Mouse (Mus musculus): ENCODE measurements around the gene Fam219b. TPM values are rescaled to one million over a fixed set of nuclear protein-coding genes. Genes with fewer than 3 reads are reported as not detected.

Fam219b gene
- 25.2 and 26.6 TPM in 2 replicates for polyA plus RNA-seq (2015; fragmentation: Nextera tagmentation; extraction: Ambion mirVana)

GRCm38 (mm10) chr9:57537044-57537727 lies at the start of gene Fam219b:
TSS of gene Fam219b (plus strand) at chr9:57537528.
- WGBS, result under 1% methylated on average over 45 of the region's 45 CpGs
- Histone ChIP-seq H3K27ac (ENCODE audit: low read length) (peak within 1 kb of the TSS; percentile 87), H3K9ac (replicated peaks; ENCODE audit: low read depth, low read length) (peak within 1 kb of the TSS; percentile 92), H3K4me3 (replicated peaks; ENCODE audit: low read length) (peak within 1 kb of the TSS; percentile 78), H3K4me1 (replicated peaks; ENCODE audit: control insufficient read depth, insufficient read depth, low read length) (peaks cover 20% of the 10 kb centered on the region), H3K4me2 (ENCODE audit: low read length) (peak within 1 kb of the TSS; percentile 84), H3K27me3 (replicated peaks; ENCODE audit: control insufficient read depth, insufficient read depth, low read length) (no peaks in the 10 kb centered on the region), H3K9me3 (ENCODE audit: control insufficient read depth, low read length) (no peaks in the 10 kb centered on the region), H3K36me3 (ENCODE audit: control insufficient read depth, insufficient read depth) (peaks cover 17% of the 10 kb centered on the region)
- peak; percentile 89 for ATAC-seq

GRCm38 (mm10) chr9:57487807-57488206 lies 49.5 kb upstream of the Fam219b start:
- Histone ChIP-seq H3K9ac (replicated peaks; ENCODE audit: low read depth, low read length) (no peak overlapping the region), H3K9me3 (ENCODE audit: control insufficient read depth, low read length) (no peaks in the 10 kb centered on the region), H3K27me3 (replicated peaks; ENCODE audit: control insufficient read depth, insufficient read depth, low read length) (peaks cover 7% of the 10 kb centered on the region; the same call in 1 of the 2 replicates), H3K4me3 (replicated peaks; ENCODE audit: low read length) (no peak overlapping the region), H3K4me2 (ENCODE audit: low read length) (no peak overlapping the region), H3K27ac (ENCODE audit: low read length) (no peak overlapping the region), H3K36me3 (ENCODE audit: control insufficient read depth, insufficient read depth) (no peaks in the 10 kb centered on the region), H3K4me1 (replicated peaks; ENCODE audit: control insufficient read depth, insufficient read depth, low read length) (0 out of 2 replicates have a peak, but pooled peaks cover 2% of the 10 kb centered on the region)
- 70% methylated on average over 7 of the region's 7 CpGs for WGBS
- ATAC-seq, result no peak

- Histone ChIP-seq H3K4me3 (replicated peaks; ENCODE audit: low read length) (no peak overlapping the region), H3K9ac (replicated peaks; ENCODE audit: low read depth, low read length) (no peak overlapping the region), H3K4me2 (ENCODE audit: low read length) (no peak overlapping the region), H3K9me3 (ENCODE audit: control insufficient read depth, low read length) (no peaks in the 10 kb centered on the region), H3K27me3 (replicated peaks; ENCODE audit: control insufficient read depth, insufficient read depth, low read length) (no peaks in the 10 kb centered on the region), H3K27ac (ENCODE audit: low read length) (no peak overlapping the region), H3K4me1 (replicated peaks; ENCODE audit: control insufficient read depth, insufficient read depth, low read length) (peaks cover 8% of the 10 kb centered on the region), H3K36me3 (ENCODE audit: control insufficient read depth, insufficient read depth) (no peaks in the 10 kb centered on the region)
- WGBS, result 93% methylated on average over 2 of the region's 2 CpGs
- ATAC-seq, result no peak
Observed at GRCm38 (mm10) chr9:57493532-57493931, 43.8 kb upstream of the Fam219b start.

- no peaks in the 10 kb centered on the region for H3K27me3 ChIP-seq (replicated peaks; ENCODE audit: control insufficient read depth, insufficient read depth, low read length)
- H3K4me3 ChIP-seq (replicated peaks; ENCODE audit: low read length), result no peak overlapping the region
- H3K9me3 ChIP-seq (ENCODE audit: control insufficient read depth, low read length), result no peaks in the 10 kb centered on the region
- ATAC-seq, result no peak
- H3K9ac ChIP-seq (replicated peaks; ENCODE audit: low read depth, low read length), result no peak overlapping the region
- no peak overlapping the region for H3K4me2 ChIP-seq (ENCODE audit: low read length)
- H3K27ac ChIP-seq (ENCODE audit: low read length), result no peak overlapping the region
- no peaks in the 10 kb centered on the region for H3K36me3 ChIP-seq (ENCODE audit: control insufficient read depth, insufficient read depth)
- peaks cover 9% of the 10 kb centered on the region for H3K4me1 ChIP-seq (replicated peaks; ENCODE audit: control insufficient read depth, insufficient read depth, low read length)
Observed at GRCm38 (mm10) chr9:57494970-57495369, 42.4 kb upstream of the Fam219b start.

GRCm38 (mm10) chr9:57497236-57497635 lies 40.1 kb upstream of the Fam219b start:
- Histone ChIP-seq H3K9me3 (ENCODE audit: control insufficient read depth, low read length) (no peaks in the 10 kb centered on the region), H3K4me1 (replicated peaks; ENCODE audit: control insufficient read depth, insufficient read depth, low read length) (peaks cover 31% of the 10 kb centered on the region), H3K9ac (replicated peaks; ENCODE audit: low read depth, low read length) (no peak overlapping the region), H3K4me2 (ENCODE audit: low read length) (no peak overlapping the region), H3K36me3 (ENCODE audit: control insufficient read depth, insufficient read depth) (no peaks in the 10 kb centered on the region), H3K4me3 (replicated peaks; ENCODE audit: low read length) (no peak overlapping the region), H3K27ac (ENCODE audit: low read length) (no peak overlapping the region), H3K27me3 (replicated peaks; ENCODE audit: control insufficient read depth, insufficient read depth, low read length) (no peaks in the 10 kb centered on the region)
- no peak for ATAC-seq
- 69% methylated on average over 5 of the region's 5 CpGs for WGBS

- Histone ChIP-seq H3K9ac (replicated peaks; ENCODE audit: low read depth, low read length) (no peak overlapping the region), H3K9me3 (ENCODE audit: control insufficient read depth, low read length) (no peaks in the 10 kb centered on the region), H3K4me2 (ENCODE audit: low read length) (0 out of 2 replicates have a peak overlapping the region, but pooled peaks have one; percentile 25), H3K27ac (ENCODE audit: low read length) (peak overlapping the region; percentile 82), H3K27me3 (replicated peaks; ENCODE audit: control insufficient read depth, insufficient read depth, low read length) (peaks cover 1% of the 10 kb centered on the region; the same call in 1 of the 2 replicates), H3K36me3 (ENCODE audit: control insufficient read depth, insufficient read depth) (no peaks in the 10 kb centered on the region), H3K4me1 (replicated peaks; ENCODE audit: control insufficient read depth, insufficient read depth, low read length) (peaks cover 44% of the 10 kb centered on the region), H3K4me3 (replicated peaks; ENCODE audit: low read length) (no peak overlapping the region)
- ATAC-seq, result no peak
- 27% methylated on average over 7 of the region's 7 CpGs for WGBS
Observed at GRCm38 (mm10) chr9:57498536-57498935, 38.8 kb upstream of the Fam219b start.

- Histone ChIP-seq H3K4me1 (replicated peaks; ENCODE audit: control insufficient read depth, insufficient read depth, low read length) (peaks cover 65% of the 10 kb centered on the region), H3K4me3 (replicated peaks; ENCODE audit: low read length) (peak overlapping the region; percentile 37), H3K9me3 (ENCODE audit: control insufficient read depth, low read length) (no peaks in the 10 kb centered on the region), H3K4me2 (ENCODE audit: low read length) (peak overlapping the region; percentile 72), H3K27ac (ENCODE audit: low read length) (peak overlapping the region; percentile 94), H3K9ac (replicated peaks; ENCODE audit: low read depth, low read length) (peak overlapping the region; percentile 49), H3K27me3 (replicated peaks; ENCODE audit: control insufficient read depth, insufficient read depth, low read length) (peaks cover 16% of the 10 kb centered on the region), H3K36me3 (ENCODE audit: control insufficient read depth, insufficient read depth) (no peaks in the 10 kb centered on the region)
- ATAC-seq, result peak; percentile 6; the same call in 1 of the 2 replicates
- 1% methylated on average over 13 of the region's 13 CpGs for WGBS
Observed at GRCm38 (mm10) chr9:57501452-57501851, 35.9 kb upstream of the Fam219b start.

GRCm38 (mm10) chr9:57501861-57502260 lies 35.5 kb upstream of the Fam219b start:
- Histone ChIP-seq H3K9ac (replicated peaks; ENCODE audit: low read depth, low read length) (peak overlapping the region; percentile 49), H3K9me3 (ENCODE audit: control insufficient read depth, low read length) (no peaks in the 10 kb centered on the region), H3K27ac (ENCODE audit: low read length) (peak overlapping the region; percentile 94), H3K36me3 (ENCODE audit: control insufficient read depth, insufficient read depth) (no peaks in the 10 kb centered on the region), H3K4me2 (ENCODE audit: low read length) (peak overlapping the region; percentile 72), H3K4me1 (replicated peaks; ENCODE audit: control insufficient read depth, insufficient read depth, low read length) (peaks cover 65% of the 10 kb centered on the region), H3K4me3 (replicated peaks; ENCODE audit: low read length) (peak overlapping the region; percentile 37), H3K27me3 (replicated peaks; ENCODE audit: control insufficient read depth, insufficient read depth, low read length) (peaks cover 16% of the 10 kb centered on the region)
- ATAC-seq, result peak; percentile 89
- WGBS, result under 1% methylated on average over 20 of the region's 20 CpGs

GRCm38 (mm10) chr9:57502911-57503621 lies 34.3 kb upstream of the Fam219b start:
- Histone ChIP-seq H3K9ac (replicated peaks; ENCODE audit: low read depth, low read length) (peak overlapping the region; percentile 56), H3K9me3 (ENCODE audit: control insufficient read depth, low read length) (no peaks in the 10 kb centered on the region), H3K4me2 (ENCODE audit: low read length) (peak overlapping the region; percentile 72), H3K27me3 (replicated peaks; ENCODE audit: control insufficient read depth, insufficient read depth, low read length) (peaks cover 16% of the 10 kb centered on the region), H3K36me3 (ENCODE audit: control insufficient read depth, insufficient read depth) (no peaks in the 10 kb centered on the region), H3K4me1 (replicated peaks; ENCODE audit: control insufficient read depth, insufficient read depth, low read length) (peaks cover 60% of the 10 kb centered on the region), H3K27ac (ENCODE audit: low read length) (peak overlapping the region; percentile 94), H3K4me3 (replicated peaks; ENCODE audit: low read length) (peak overlapping the region; percentile 51)
- no peak for ATAC-seq
- 11% methylated on average over 23 of the region's 23 CpGs for WGBS
